Mouse (Mus musculus): ENCODE measurements around the gene Eng. TPM values are rescaled to one million over a fixed set of nuclear protein-coding genes. Genes with fewer than 3 reads are reported as not detected.

Gene Eng
- total and polyA plus RNA-seq, 3 experiments = 0.08 to 0.47 (median 0.13) TPM

- Histone ChIP-seq H3K79me2 (replicated peaks; ENCODE audit: control insufficient read depth, extremely low read depth, insufficient read depth, poor library complexity, severe bottlenecking) (no peaks in the 10 kb centered on the region), H3K4me3 (replicated peaks in 1 of 3; ENCODE audit: low read depth in 2 of 3, low read length in 2 of 3, poor library complexity in 1 of 3) (no peak overlapping the region), H3K4me1 (ENCODE audit: control insufficient read depth in 1 of 2, insufficient read depth in 2 of 2) (peaks cover 14 to 40% of the 10 kb centered on the region in 2 experiments), H3K27ac (ENCODE audit: insufficient read depth, low read depth) (no peak overlapping the region), H3K36me3 (replicated peaks in 1 of 2; ENCODE audit: control insufficient read depth in 1 of 2, insufficient read depth in 1 of 2, low read length in 1 of 2) (peaks cover 0 to 2% of the 10 kb centered on the region in 2 experiments), H3K4me2 (ENCODE audit: insufficient read depth, low read depth, poor library complexity, severe bottlenecking) (no peak overlapping the region), H3K27me3 (replicated peaks) (no peaks in the 10 kb centered on the region), H3K9me3 (replicated peaks; ENCODE audit: low read length) (no peaks in the 10 kb centered on the region), H3K9ac (ENCODE audit: insufficient read depth, low read depth) (no peak overlapping the region)
- DNase-seq (ENCODE audit: extremely low read depth) = no peak
- dilution Hi-C loops (cut with MboI; ENCODE audit: extremely low pct_ligation_motif_present, extremely low pct_unique_long_range_greater_than_20kb, low sequenced_read_pairs) = no loop called here
- in situ Hi-C loops (cut with MboI; ENCODE audit: low pct_ligation_motif_present, low pct_unique_long_range_greater_than_20kb, low sequenced_read_pairs) = loop anchor here (5.0 kb wide), 2 partner anchors 42 to 127 kb away; partner anchors contain the start of gene Tor2a
- TF ChIP-seq SMC3 (IDR thresholded peaks at IDR 0.05; ENCODE audit: low read depth, low read length) (no peak), POLR2A (IDR thresholded peaks at IDR 0.05; ENCODE audit: low read depth, low read length) (no peak), ZMIZ1 (IDR thresholded peaks at IDR 0.05; ENCODE audit: low read depth, low read length) (no peak), MYC (IDR thresholded peaks at IDR 0.05; ENCODE audit: low read depth, low read length) (no peak), ELF1 (IDR thresholded peaks at IDR 0.05; ENCODE audit: low read depth, low read length) (no peak), BHLHE40 (IDR thresholded peaks at IDR 0.05; ENCODE audit: low read depth, low read length) (no peak), MAFK (IDR thresholded peaks at IDR 0.05; ENCODE audit: insufficient replicate concordance, low read length) (no peak), EP300 (IDR thresholded peaks at IDR 0.05; ENCODE audit: low read length) (no peak), USF1 (IDR thresholded peaks at IDR 0.05; ENCODE audit: low read depth, low read length) (no peak), RCOR1 (conservative IDR thresholded peaks at IDR 0.05; ENCODE audit: low read depth, low read length) (no peak), RAD21 (IDR thresholded peaks at IDR 0.05; ENCODE audit: low read depth, low read length) (no peak), MXI1 (IDR thresholded peaks at IDR 0.05; ENCODE audit: low read depth, low read length) (no peak), JUND (conservative IDR thresholded peaks at IDR 0.05; ENCODE audit: low read depth, low read length) (no peak), IRF4 (IDR thresholded peaks at IDR 0.05; ENCODE audit: low read depth, low read length) (no peak), ZNF384 (IDR thresholded peaks at IDR 0.05; ENCODE audit: low read depth, low read length) (no peak), ETS1 (conservative IDR thresholded peaks at IDR 0.05; ENCODE audit: low read depth, low read length) (no peak)
Measured at GRCm38 (mm10) chr2:32630036-32630435, 16.4 kb upstream of the Eng start.

- in situ Hi-C loops (cut with MboI; ENCODE audit: low pct_ligation_motif_present, low pct_unique_long_range_greater_than_20kb, low sequenced_read_pairs) = loop anchor here (5.0 kb wide), 2 partner anchors 41 to 126 kb away; partner anchors contain the start of gene Tor2a
- no peak for TF ChIP-seq TCF12 (IDR thresholded peaks at IDR 0.05; ENCODE audit: low read depth, low read length)
- no peak for TF ChIP-seq IRF4 (IDR thresholded peaks at IDR 0.05; ENCODE audit: low read depth, low read length)
- no peak for TF ChIP-seq RCOR1 (conservative IDR thresholded peaks at IDR 0.05; ENCODE audit: low read depth, low read length)
- no peak for TF ChIP-seq MXI1 (IDR thresholded peaks at IDR 0.05; ENCODE audit: low read depth, low read length)
- no peak for TF ChIP-seq ZKSCAN1 (IDR thresholded peaks at IDR 0.05; ENCODE audit: borderline replicate concordance, low read depth, low read length)
- TF ChIP-seq EP300 (IDR thresholded peaks at IDR 0.05; ENCODE audit: low read length) = no peak
- no peak for TF ChIP-seq ZNF384 (IDR thresholded peaks at IDR 0.05; ENCODE audit: low read depth, low read length)
- TF ChIP-seq SIN3A (IDR thresholded peaks at IDR 0.05; ENCODE audit: low read length) = no peak
- TF ChIP-seq MAZ (IDR thresholded peaks at IDR 0.05; ENCODE audit: low read depth, low read length) = no peak
- no peak for TF ChIP-seq ZC3H11A (IDR thresholded peaks at IDR 0.05; ENCODE audit: low read depth, low read length)
- Histone ChIP-seq H3K36me3 (replicated peaks in 1 of 2; ENCODE audit: control insufficient read depth in 1 of 2, insufficient read depth in 1 of 2, low read length in 1 of 2) (peaks cover 0 to 2% of the 10 kb centered on the region in 2 experiments), H3K9ac (ENCODE audit: insufficient read depth, low read depth) (no peak overlapping the region), H3K4me2 (ENCODE audit: insufficient read depth, low read depth, poor library complexity, severe bottlenecking) (no peak overlapping the region), H3K4me3 (replicated peaks in 1 of 3; ENCODE audit: low read depth in 2 of 3, low read length in 2 of 3, poor library complexity in 1 of 3) (no peak overlapping the region), H3K9me3 (replicated peaks; ENCODE audit: low read length) (no peaks in the 10 kb centered on the region), H3K79me2 (replicated peaks; ENCODE audit: control insufficient read depth, extremely low read depth, insufficient read depth, poor library complexity, severe bottlenecking) (no peaks in the 10 kb centered on the region), H3K27ac (ENCODE audit: insufficient read depth, low read depth) (no peak overlapping the region), H3K4me1 (ENCODE audit: control insufficient read depth in 1 of 2, insufficient read depth in 2 of 2) (peaks cover 13 to 38% of the 10 kb centered on the region in 2 experiments), H3K27me3 (replicated peaks) (no peaks in the 10 kb centered on the region)
- dilution Hi-C loops (cut with MboI; ENCODE audit: extremely low pct_ligation_motif_present, extremely low pct_unique_long_range_greater_than_20kb, low sequenced_read_pairs) = no loop called here
- no peak for DNase-seq (ENCODE audit: extremely low read depth)
Measured at GRCm38 (mm10) chr2:32631046-32631445, 15.3 kb upstream of the Eng start.
